Mouse (Mus musculus) embryonic facial prominence, embryonic 12.5 days (tissue): ENCODE results near the gene Trim8. TPM values are rescaled to one million over a fixed set of nuclear protein-coding genes. Genes with fewer than 3 reads are reported as not detected.
A peak's percentile ranks its signal among the peaks of the same experiment; 100 is the strongest.

ENCODE experiments used
- ATAC-seq: fragments of 200-750 bp; cut with Nextera tagmentation; 2 replicates; pipeline ENCODE4 v1.8.0; 2017; ENCODE audit not compliant: insufficient number of reproducible peaks, insufficient read depth, low FRiP score, low TSS enrichment
- H3K27ac ChIP-seq: fragments of 300-500 bp; sonication (generic); 2 replicates; pipeline ENCODE4 v1.5.1; 2016; ENCODE audit warnings: mild to moderate bottlenecking
- H3K27me3 ChIP-seq: fragments of 300-500 bp; sonication (generic); 2 replicates; pipeline ENCODE4 v1.6.1; 2016; ENCODE audit warnings: mild to moderate bottlenecking, moderate library complexity
- H3K36me3 ChIP-seq: fragments of 300-500 bp; sonication (generic); 2 replicates; pipeline ENCODE4 v1.6.1; 2016; ENCODE audit warnings: mild to moderate bottlenecking
- H3K4me1 ChIP-seq: fragments of 300-500 bp; sonication (generic); 2 replicates; pipeline ENCODE4 v1.6.1; 2016
- H3K4me2 ChIP-seq: fragments of 300-500 bp; sonication (generic); replicated peaks from 2 replicates; pipeline ENCODE4 v1.6.1; 2016; ENCODE audit warnings: mild to moderate bottlenecking, moderate library complexity
- H3K4me3 ChIP-seq: fragments of 300-500 bp; sonication (generic); 2 replicates; pipeline ENCODE4 v1.5.1; 2016; ENCODE audit warnings: mild to moderate bottlenecking
- H3K9ac ChIP-seq: fragments of 300-500 bp; sonication (generic); 2 replicates; pipeline ENCODE4 v1.6.1; 2016; ENCODE audit warnings: mild to moderate bottlenecking, moderate library complexity
- H3K9me3 ChIP-seq: fragments of 300-500 bp; sonication (generic); 2 replicates; pipeline ENCODE4 v1.6.1; 2016; ENCODE audit warnings: mild to moderate bottlenecking, moderate library complexity
- WGBS: fragments of 180-500 bp; shearing (Covaris S2); methylation state at CpG from one replicate; pipeline ENCODE4 v1.1.7; 2016; 5-methylcytosine and 5-hydroxymethylcytosine counted together
- polyA plus RNA-seq: library from polyadenylated mRNA; unstranded; fragments of >200 nt; fragmentation: Nextera tagmentation; extraction: Ambion mirVana; gene quantifications from 2 replicates; pipeline ENCODE4 v1.2.1, GENCODE M21; 2016

The Trim8 gene
- polyA plus RNA-seq: 22.4 and 23.5 TPM in 2 replicates

DNA sequence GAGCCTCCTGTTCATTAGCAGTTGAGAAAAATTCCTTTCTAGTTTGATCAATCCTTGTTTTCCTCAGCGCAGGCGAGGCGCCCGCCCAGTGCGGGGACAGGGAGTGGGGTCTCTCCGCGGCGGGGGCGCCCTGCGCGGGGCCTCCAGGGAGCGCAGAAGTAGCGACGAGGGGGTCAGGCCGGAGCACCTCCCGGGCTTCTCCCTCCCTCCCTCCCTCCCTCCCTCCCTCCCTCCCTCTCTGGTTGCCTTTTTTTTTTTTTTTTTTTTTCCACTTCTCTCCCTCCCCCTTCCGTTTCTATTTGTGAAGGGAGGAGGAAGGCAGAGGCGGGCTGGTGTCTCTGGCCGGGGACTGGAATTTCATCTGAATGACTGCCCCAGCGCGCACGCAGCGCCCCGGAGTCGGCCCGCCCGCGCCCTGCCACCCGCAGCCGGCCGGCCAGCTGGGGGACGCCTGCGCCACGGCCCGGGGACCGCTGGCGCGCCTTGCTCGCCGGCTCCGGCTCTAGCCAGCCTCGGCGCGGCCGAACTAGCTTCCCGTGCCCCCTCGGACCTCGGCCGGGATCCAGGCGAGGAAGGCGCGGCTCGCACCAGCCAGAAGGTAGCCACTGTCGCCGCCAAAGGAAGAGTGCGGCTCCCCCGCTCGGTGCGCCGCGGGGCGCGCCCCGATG is at the start of gene Trim8:
Gene Trim8 (plus strand): TSS at position 302 of the 668 bp plus-strand sequence.
- WGBS: under 1% methylated on average over 59 of the region's 64 CpGs
- H3K4me2 ChIP-seq: peak within 1 kb of the TSS; percentile 89
- no peak for ATAC-seq
- H3K27ac ChIP-seq: peak within 1 kb of the TSS; percentile 99
- H3K9ac ChIP-seq: peak within 1 kb of the TSS; percentile 97
- H3K36me3 ChIP-seq: peaks cover 17% of the 10 kb centered on the region
- peaks cover 33% of the 10 kb centered on the region for H3K4me1 ChIP-seq
- no peaks in the 10 kb centered on the region for H3K27me3 ChIP-seq
- H3K4me3 ChIP-seq: peak within 1 kb of the TSS; percentile 92
- H3K9me3 ChIP-seq: no peaks in the 10 kb centered on the region

DNA sequence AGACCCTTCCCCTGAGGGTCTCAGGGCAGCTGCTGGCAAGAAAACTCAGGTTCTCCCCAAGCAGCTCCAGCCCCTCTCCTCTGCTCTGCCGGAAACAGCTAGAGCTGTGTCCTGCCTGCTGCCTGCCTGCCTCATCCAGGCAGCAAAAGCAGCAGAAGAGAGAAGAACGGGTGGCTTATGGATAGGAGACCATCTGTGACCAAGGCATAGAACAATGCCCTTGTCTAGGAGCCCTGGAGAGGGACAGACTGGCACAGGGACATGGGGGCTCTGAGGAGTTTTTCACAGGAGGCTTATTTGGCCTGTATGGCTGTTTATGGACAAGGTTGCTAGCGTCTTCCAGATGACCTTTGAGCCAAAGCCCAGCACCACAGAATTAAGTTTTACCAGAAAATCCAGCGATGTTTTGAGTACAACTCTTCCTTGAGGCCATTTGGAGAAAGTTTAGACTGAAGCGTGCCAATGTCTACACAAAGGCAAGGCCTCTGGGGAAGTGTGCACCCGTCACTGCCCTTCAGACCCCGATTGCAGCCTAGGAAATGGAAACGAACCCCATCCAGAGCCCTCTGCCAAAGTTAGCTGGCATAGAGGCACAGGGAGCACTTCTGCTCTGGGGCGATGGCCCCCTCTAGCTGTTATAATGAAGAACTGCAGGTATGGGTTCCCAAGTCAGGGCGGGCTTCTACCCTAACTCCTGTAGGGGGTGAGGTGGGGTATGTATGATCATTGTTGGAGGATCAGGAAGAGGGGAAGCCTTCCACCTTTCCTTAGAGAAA is 49.3 kb upstream of the Trim8 start:
- H3K9me3 ChIP-seq: no peaks in the 10 kb centered on the region
- H3K36me3 ChIP-seq: peaks cover 39% of the 10 kb centered on the region
- H3K27me3 ChIP-seq: no peaks in the 10 kb centered on the region
- H3K4me3 ChIP-seq: no peak overlapping the region
- peaks cover 41% of the 10 kb centered on the region for H3K4me1 ChIP-seq
- no peak overlapping the region; the same call in 1 of the 2 replicates for H3K27ac ChIP-seq
- no peak overlapping the region for H3K4me2 ChIP-seq
- no peak for ATAC-seq
- 35% methylated on average over 10 of the region's 10 CpGs for WGBS
- no peak overlapping the region for H3K9ac ChIP-seq

DNA sequence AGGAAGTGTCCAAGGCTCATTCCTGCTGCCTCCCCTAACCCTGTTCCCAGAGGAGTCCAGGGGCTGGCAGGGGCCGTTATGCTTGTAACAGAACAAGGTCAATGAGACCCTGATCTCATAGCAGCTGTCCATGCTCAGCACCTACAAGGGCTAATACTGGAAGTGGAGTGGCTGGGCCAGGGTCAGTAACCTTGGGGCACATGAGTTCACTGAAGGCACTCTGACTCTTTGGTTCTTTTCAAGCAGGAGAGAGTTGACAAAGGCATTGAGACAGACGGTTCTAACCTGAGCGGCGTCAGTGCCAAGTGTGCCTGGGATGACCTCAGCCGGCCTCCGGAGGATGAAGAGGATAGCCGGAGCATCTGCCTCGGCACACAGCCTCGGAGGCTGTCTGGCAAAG is 48.6 kb upstream of the Trim8 start:
- Histone ChIP-seq H3K27ac (peak overlapping the region; percentile 61), H3K4me1 (peaks cover 34% of the 10 kb centered on the region), H3K27me3 (no peaks in the 10 kb centered on the region), H3K4me3 (no peak overlapping the region), H3K9ac (no peak overlapping the region), H3K9me3 (no peaks in the 10 kb centered on the region), H3K36me3 (peaks cover 39% of the 10 kb centered on the region), H3K4me2 (no peak overlapping the region)
- WGBS: 81% methylated on average over 9 of the region's 9 CpGs
- no peak for ATAC-seq

DNA sequence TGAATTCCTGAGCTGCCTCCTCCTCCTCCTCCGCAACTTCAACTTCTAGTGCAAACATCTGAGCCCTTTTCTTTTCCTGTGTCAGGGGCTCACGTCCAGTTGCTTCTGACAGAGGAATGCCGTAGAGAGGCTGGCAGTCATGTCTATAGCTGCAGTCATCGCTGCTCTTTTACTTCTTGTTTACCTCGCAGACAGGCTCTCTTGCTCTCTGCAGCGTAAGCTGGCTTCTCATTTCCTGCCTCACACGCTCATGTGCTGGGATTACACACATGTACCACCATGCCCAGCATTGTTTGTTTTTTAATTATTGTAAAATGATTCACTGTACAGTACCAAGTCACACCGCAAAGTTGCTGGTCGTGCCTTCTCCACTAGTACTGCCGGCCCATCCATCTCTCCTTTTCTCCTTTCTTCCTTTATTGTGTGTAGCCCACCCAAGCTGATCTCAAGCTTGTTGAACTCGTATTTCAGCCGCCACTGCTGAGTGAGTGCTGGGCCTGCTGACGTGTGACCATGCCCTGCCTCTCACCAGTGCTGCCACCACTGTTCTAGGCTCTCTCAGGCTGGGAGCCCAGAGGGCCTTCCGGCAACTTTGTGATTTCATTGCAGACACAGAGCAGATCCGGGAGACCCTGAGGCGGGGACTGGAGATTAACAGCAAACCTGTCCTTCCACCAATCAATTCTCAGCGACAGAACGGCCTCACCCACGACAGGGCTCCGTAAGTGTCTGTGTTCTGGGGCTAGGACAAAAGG is 47.2 kb upstream of the Trim8 start:
- no peak for ATAC-seq
- H3K9me3 ChIP-seq: no peaks in the 10 kb centered on the region
- H3K4me3 ChIP-seq: no peak overlapping the region
- H3K36me3 ChIP-seq: peaks cover 47% of the 10 kb centered on the region
- peak overlapping the region; percentile 84 for H3K27ac ChIP-seq
- no peak overlapping the region for H3K4me2 ChIP-seq
- peaks cover 22% of the 10 kb centered on the region for H3K4me1 ChIP-seq
- H3K9ac ChIP-seq: no peak overlapping the region
- WGBS: 60% methylated on average over 20 of the region's 20 CpGs
- no peaks in the 10 kb centered on the region for H3K27me3 ChIP-seq

DNA sequence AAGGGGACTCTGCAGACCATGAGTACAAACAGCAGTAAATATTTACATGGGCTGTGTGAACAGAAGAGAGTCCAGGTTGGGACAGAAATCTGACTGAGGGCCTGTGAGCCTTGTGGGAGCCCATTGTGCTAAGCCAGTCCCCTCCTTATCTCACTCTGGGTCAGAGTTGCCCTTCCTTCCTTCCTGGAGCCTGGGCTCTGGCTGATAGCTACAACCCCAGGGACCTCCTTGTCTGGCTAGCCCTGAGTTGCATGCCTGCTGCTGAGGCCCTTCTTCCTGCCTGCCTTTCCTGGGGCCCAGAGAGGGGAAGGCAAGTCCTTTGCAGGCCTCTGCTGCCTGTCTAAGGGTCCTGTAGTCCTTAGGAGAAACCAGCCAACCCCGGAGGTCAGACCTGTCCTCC is 46.5 kb upstream of the Trim8 start:
- H3K9ac ChIP-seq: peak overlapping the region; percentile 15; the same call in 1 of the 2 replicates
- peak overlapping the region; percentile 84 for H3K27ac ChIP-seq
- no peaks in the 10 kb centered on the region for H3K27me3 ChIP-seq
- peaks cover 55% of the 10 kb centered on the region for H3K36me3 ChIP-seq
- ATAC-seq: no peak
- no peak overlapping the region for H3K4me3 ChIP-seq
- H3K4me2 ChIP-seq: no peak overlapping the region
- H3K4me1 ChIP-seq: peaks cover 14% of the 10 kb centered on the region
- 50% methylated on average over 1 of the region's 1 CpGs for WGBS
- no peaks in the 10 kb centered on the region for H3K9me3 ChIP-seq

DNA sequence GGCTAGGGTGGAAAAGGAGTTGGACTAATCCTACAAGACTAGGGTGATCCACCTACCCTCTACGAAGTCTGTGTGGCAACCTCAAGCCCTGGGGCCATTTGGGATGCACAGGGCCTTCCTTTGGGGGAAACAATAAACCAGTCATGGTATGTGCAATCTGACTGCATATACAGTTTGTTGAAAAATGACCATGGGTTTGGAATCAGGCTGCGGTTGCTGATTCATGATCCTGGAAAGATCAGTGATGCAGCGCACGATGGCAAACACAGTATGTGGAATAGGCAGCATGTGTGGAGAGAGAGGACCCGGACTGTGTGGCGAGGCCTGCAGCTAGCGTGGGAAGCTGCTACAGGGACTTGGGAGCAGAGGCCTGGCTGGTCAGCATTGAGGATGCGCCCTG is 45.9 kb upstream of the Trim8 start:
- Histone ChIP-seq H3K4me3 (no peak overlapping the region), H3K36me3 (peaks cover 59% of the 10 kb centered on the region), H3K27ac (peak overlapping the region; percentile 84), H3K27me3 (no peaks in the 10 kb centered on the region), H3K4me1 (peaks cover 12% of the 10 kb centered on the region; the same call in 1 of the 2 replicates), H3K9ac (no peak overlapping the region), H3K9me3 (no peaks in the 10 kb centered on the region), H3K4me2 (no peak overlapping the region)
- ATAC-seq: no peak
- 89% methylated on average over 8 of the region's 8 CpGs for WGBS

DNA sequence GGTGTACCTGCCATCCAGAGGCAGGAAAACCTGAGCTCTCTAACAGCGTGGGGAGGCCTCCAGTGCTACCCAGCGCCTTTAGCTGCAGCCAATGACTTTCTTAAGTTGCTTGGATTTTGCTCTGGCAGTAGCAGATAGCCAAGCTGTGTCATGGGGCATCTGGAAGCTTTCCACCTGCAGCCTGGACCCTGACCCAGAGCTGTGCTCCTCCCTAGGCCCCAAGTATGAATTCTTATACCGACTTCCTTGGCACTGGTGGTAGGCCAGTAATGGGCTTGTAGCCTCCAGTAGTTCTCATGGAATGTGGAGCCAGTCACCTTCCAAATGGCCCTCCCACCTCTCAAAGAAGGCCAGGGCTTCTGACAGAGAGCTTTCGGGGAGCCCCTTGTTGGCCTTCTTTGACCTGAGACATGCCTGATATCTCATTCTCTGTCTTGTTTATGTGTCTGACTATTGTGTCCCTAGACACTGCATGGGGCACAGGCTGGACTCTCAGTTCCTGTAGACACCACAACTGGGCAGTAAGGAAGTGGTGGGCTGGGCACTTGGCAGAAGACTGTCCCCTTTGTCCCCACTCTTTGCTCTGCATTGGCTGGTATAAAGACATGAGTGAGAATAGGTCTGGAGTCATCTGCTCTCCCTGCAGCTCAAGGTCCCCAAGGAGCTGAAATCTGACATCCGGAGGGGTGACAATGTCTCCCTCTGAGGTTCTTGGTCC is 45.3 kb upstream of the Trim8 start:
- Histone ChIP-seq H3K9ac (no peak overlapping the region), H3K27me3 (no peaks in the 10 kb centered on the region), H3K4me3 (no peak overlapping the region), H3K27ac (peak overlapping the region; percentile 84; the same call in 1 of the 2 replicates), H3K9me3 (no peaks in the 10 kb centered on the region), H3K4me1 (peaks cover 12% of the 10 kb centered on the region; the same call in 1 of the 2 replicates), H3K36me3 (peaks cover 65% of the 10 kb centered on the region), H3K4me2 (no peak overlapping the region)
- 89% methylated on average over 5 of the region's 5 CpGs for WGBS
- ATAC-seq: no peak

DNA sequence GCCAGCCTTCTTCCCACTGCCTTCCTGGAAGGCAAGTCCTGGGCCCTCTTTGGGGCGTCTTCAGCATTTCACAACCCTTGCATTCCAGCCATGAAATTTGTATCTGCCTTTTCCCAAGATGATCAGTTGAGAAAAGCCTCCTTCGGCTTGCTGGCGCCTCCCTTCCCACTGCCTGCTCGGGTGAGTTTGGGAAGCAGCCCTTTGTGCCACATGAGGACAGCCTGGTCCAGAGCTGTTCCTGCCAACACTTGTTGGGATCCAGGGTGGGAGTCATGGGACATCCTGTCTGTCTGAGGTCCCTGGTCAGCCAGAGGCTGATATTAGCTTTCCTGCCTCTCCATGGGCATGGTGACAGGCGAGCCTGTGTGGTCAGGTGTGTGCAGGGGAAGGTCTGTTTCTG is 43.7 kb upstream of the Trim8 start:
- H3K36me3 ChIP-seq: peaks cover 75% of the 10 kb centered on the region
- H3K4me3 ChIP-seq: no peak overlapping the region
- no peak for ATAC-seq
- no peak overlapping the region for H3K27ac ChIP-seq
- no peak overlapping the region for H3K4me2 ChIP-seq
- no peak overlapping the region for H3K9ac ChIP-seq
- no peaks in the 10 kb centered on the region for H3K27me3 ChIP-seq
- WGBS: 85% methylated on average over 5 of the region's 5 CpGs
- H3K9me3 ChIP-seq: no peaks in the 10 kb centered on the region
- peaks cover 12% of the 10 kb centered on the region; the same call in 1 of the 2 replicates for H3K4me1 ChIP-seq

DNA sequence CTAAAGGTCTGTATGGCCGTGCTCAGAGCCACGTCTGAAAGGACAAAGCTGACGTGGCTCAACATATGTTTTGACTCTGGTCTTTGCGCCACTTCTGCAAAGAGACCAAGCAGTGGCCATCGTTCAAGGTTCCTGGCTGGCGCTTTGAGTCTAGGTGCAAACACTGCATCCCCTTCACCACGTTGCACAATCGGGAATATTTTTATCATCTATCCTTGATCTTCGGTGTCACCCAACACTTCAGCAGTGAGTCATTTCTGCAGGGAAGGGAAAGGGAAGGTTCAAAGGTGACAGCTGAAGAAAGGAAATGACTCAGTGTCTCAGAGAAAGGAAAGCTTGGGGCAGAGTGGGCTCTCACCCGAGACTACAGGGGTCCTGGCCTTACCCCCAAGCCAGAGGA is 42.2 kb upstream of the Trim8 start:
- peaks cover 10% of the 10 kb centered on the region; the same call in 1 of the 2 replicates for H3K4me1 ChIP-seq
- no peak for ATAC-seq
- no peak overlapping the region for H3K4me2 ChIP-seq
- no peak overlapping the region for H3K4me3 ChIP-seq
- no peak overlapping the region for H3K27ac ChIP-seq
- peaks cover 71% of the 10 kb centered on the region for H3K36me3 ChIP-seq
- H3K9me3 ChIP-seq: 0 out of 2 replicates have a peak, but pooled peaks cover 4% of the 10 kb centered on the region
- WGBS: 80% methylated on average over 10 of the region's 10 CpGs
- H3K9ac ChIP-seq: no peak overlapping the region
- no peaks in the 10 kb centered on the region for H3K27me3 ChIP-seq

DNA sequence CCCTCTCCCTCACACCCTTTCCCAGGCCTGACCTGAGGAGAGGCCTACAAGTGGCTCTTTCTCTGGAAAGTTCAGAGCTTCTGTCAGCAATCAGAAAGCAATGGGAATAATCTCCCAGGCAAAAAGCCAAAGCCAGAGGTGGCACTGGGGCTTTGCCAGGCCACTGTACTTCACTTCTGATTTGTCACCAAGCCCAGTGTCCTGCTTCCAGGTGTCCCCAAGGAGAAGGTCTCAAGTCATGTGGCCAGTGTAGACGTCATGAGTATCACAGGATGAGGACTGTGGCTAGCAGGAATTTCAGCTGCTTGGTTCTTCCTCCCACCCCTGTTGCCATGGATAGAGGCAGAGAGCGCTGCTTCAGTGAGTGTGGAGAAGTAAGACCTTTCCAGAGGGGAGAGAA is 41.6 kb upstream of the Trim8 start:
- Histone ChIP-seq H3K9ac (no peak overlapping the region), H3K4me3 (no peak overlapping the region), H3K4me2 (no peak overlapping the region), H3K27ac (no peak overlapping the region), H3K36me3 (peaks cover 66% of the 10 kb centered on the region), H3K4me1 (peaks cover 3% of the 10 kb centered on the region; the same call in 1 of the 2 replicates), H3K9me3 (0 out of 2 replicates have a peak, but pooled peaks cover 4% of the 10 kb centered on the region), H3K27me3 (no peaks in the 10 kb centered on the region)
- no peak for ATAC-seq
- 84% methylated on average over 2 of the region's 2 CpGs for WGBS

DNA sequence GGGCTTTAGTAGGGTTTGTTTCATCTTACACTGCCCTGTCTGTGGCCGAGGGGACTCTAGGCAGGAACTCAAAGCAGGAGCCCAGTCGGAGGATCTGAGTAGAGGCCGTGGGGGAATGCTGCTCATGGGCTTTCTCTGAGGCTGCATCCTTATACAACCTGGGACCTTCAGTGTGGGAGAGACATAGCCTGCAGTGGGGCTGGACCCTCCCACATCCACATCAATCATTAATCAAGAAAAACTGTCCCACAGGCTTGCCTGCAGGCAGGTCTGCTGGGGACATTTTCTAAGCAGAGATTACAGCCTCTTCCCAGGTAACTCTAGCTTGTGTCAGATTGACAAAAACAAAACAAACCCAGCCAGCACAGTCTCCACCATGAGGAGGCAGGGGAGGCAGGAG is 38.9 kb upstream of the Trim8 start:
- Histone ChIP-seq H3K27ac (no peak overlapping the region), H3K27me3 (no peaks in the 10 kb centered on the region), H3K4me2 (no peak overlapping the region), H3K4me3 (no peak overlapping the region), H3K9me3 (0 out of 2 replicates have a peak, but pooled peaks cover 4% of the 10 kb centered on the region), H3K4me1 (no peaks in the 10 kb centered on the region), H3K9ac (no peak overlapping the region), H3K36me3 (peaks cover 48% of the 10 kb centered on the region)
- no peak for ATAC-seq
- WGBS: 82% methylated on average over 3 of the region's 3 CpGs
